Mouse (Mus musculus): Measurements from ENCODE around the gene Olfr623.

Gene Olfr623

DNA sequence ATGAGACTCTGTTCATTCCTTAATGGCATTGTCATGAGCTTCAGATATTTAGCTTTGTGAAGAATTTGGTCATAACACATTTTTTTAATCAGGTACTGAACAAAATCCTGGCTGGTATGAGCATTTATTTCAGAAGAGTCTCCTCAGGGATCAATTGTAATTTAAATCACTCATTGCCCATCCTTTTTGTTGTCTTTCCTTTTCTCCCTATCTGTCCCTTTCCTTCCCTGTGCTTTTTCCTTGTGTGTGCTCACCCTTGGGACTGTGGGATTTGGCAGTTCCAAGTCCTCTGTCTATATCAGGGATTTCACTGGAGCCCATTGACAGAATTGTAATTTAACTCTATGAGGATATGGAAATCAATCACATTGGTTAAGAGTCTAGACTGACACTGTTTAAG, at the start of gene Olfr623:
Gene Olfr623, minus strand, starts transcription at position 101 of the 400 bp plus-strand sequence.
- DNase-seq: no peak

- no peak for DNase-seq
Observed at GRCm38 (mm10) chr7:103712024-103712423, 48.5 kb upstream of the Olfr623 start.

DNA sequence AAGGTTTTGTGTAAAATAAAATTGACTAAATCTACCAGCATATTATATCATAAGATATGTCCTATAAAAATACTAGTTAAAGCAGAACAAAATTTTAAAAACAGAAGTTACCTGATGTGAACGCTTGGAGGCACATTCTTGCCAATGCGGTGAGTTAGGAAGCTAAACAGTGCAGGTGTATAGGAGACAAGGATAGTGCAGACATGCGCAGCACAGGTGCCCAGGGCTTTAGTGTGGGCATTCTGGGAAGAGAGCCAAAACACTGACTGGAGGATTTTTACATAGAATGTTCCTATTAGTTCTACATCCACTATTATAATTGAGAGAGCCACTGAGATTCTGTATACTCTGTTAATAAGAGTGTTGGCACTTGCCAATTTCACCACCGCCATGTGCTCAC, 36.0 kb upstream of the Olfr623 start:
- DNase-seq: no peak

DNA sequence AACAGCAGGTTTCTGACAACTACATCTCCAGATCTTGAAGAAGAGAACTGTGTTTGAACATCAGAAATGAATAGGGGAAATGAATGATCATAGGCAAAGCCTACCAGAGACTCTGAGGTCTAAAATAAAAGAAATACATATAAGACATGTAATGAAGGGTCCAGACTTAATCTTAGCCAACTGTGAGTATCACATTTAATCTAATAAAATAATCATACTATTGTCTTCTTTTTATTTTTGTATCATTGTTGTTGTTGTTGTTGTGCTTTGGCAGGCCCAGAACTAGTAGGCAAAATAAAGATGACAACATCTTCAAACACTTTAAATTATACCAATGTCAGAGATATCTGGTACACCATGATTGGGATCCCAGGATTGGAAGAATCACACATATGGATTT, 18.9 kb upstream of the Olfr623 start, which contains the start of gene Olfr625-ps1:
Gene Olfr625-ps1, plus strand, starts transcription at position 301 of the 400 bp plus-strand sequence.
- DNase-seq: no peak

- DNase-seq: no peak
Observed at GRCm38 (mm10) chr7:103671091-103671490, 7.6 kb upstream of the Olfr623 start, which contains the start of gene Olfr624. TSS of gene Olfr624 (minus strand) at chr7:103671191.

- no peak for DNase-seq
Observed at GRCm38 (mm10) chr7:103644070-103644469, 19.4 kb downstream of the Olfr623 start.

GRCm38 (mm10) chr7:103642602-103643001, 20.9 kb downstream of the Olfr623 start, which contains the start of gene Olfr622:
TSS of gene Olfr622 (minus strand) at chr7:103642702.
- no peak for DNase-seq

DNA sequence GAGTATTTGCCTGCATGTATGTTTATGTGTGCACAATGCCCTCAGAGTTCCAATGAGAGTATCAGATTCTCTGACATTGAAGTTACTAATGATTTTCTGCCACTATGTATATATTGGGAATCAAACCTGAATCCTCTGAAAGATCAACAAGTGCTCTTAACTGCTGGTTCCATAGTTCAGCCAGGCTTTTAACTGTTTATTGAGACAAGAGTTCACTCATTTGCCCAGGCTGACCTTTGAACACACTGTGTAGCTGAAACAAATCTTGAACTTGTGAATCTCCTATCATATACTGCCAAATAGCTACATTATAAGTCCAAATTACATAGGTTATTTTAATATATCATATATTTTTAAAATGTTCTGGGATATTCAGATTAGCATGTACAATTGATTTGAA, 26.7 kb downstream of the Olfr623 start:
- DNase-seq: no peak

DNA sequence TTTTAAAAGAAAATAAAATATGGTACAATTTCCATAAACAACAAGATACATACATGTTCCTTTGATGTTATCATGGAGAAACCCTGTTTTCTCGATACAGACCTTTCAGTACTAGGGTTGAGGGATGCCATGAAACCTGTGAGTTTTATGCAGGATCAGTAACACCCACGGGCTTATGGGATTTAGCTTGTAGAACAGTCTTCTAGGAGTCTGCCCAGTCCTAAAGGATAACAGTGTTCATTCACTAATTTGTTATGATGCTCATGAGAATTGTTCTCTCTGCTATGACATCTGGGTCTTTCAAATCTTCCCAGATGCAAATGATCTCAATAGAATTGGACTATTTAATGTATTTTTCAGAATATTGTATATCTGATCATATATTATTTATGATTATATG, 51.1 kb downstream of the Olfr623 start, which contains the start of gene Olfr620:
Gene Olfr620, minus strand, starts transcription at position 101 of the 400 bp plus-strand sequence.
- no peak for DNase-seq
